Mouse (Mus musculus) liver, embryonic 15.5 days (tissue): ENCODE measurements around the gene Ttll10. TPM values are rescaled to one million over a fixed set of nuclear protein-coding genes. Genes with fewer than 3 reads are reported as not detected.

Experiments
- ATAC-seq: fragments of 200-750 bp; cut with Nextera tagmentation; 2 replicates; pipeline ENCODE4 v1.8.0; 2017; ENCODE audit warnings: moderate number of reproducible peaks, mild to moderate bottlenecking, moderate library complexity; ENCODE audit not compliant: insufficient read depth
- H3K27ac ChIP-seq: fragments of 300-500 bp; sonication (generic); replicated peaks from 2 replicates; pipeline ENCODE4 v1.5.1; 2015; ENCODE audit warnings: mild to moderate bottlenecking, inconsistent platforms
- H3K27me3 ChIP-seq: fragments of 300-500 bp; sonication (generic); 2 replicates; pipeline ENCODE4 v1.6.1; 2015; ENCODE audit warnings: mild to moderate bottlenecking, inconsistent platforms
- H3K36me3 ChIP-seq: fragments of 300-500 bp; sonication (generic); replicated peaks from 2 replicates; pipeline ENCODE4 v1.6.1; 2015; ENCODE audit warnings: moderate library complexity, mild to moderate bottlenecking, inconsistent platforms
- H3K4me1 ChIP-seq: fragments of 300-500 bp; sonication (generic); replicated peaks from 2 replicates; pipeline ENCODE4 v1.6.1; 2015; ENCODE audit warnings: inconsistent platforms
- H3K4me2 ChIP-seq: fragments of 300-500 bp; sonication (generic); 2 replicates; pipeline ENCODE4 v1.6.1; 2015; ENCODE audit warnings: moderate library complexity, mild to moderate bottlenecking, inconsistent platforms
- H3K4me3 ChIP-seq: fragments of 300-500 bp; sonication (generic); replicated peaks from 2 replicates; pipeline ENCODE4 v1.5.1; 2015; ENCODE audit warnings: mild to moderate bottlenecking, inconsistent platforms
- H3K9ac ChIP-seq: fragments of 300-500 bp; sonication (generic); 2 replicates; pipeline ENCODE4 v1.6.1; 2015; ENCODE audit warnings: moderate library complexity, mild to moderate bottlenecking, inconsistent platforms
- H3K9me3 ChIP-seq: fragments of 300-500 bp; sonication (generic); replicated peaks from 2 replicates; pipeline ENCODE4 v1.6.1; 2016; ENCODE audit warnings: inconsistent platforms
- WGBS: fragments of 180-500 bp; shearing (Covaris S2); methylation state at CpG from one replicate; pipeline ENCODE4 v1.1.7; 2015; ENCODE audit warnings: mixed read lengths; ENCODE audit not compliant: insufficient replicate concordance; 5-methylcytosine and 5-hydroxymethylcytosine counted together
- polyA plus RNA-seq: library from polyadenylated mRNA; unstranded; fragments of >200 nt; fragmentation: Nextera tagmentation; extraction: Ambion mirVana; gene quantifications from 2 replicates; pipeline ENCODE4 v1.2.1, GENCODE M21; 2015

Ttll10 gene
- polyA plus RNA-seq, 1 experiment from 2014 or later = 0.22 TPM

DNA sequence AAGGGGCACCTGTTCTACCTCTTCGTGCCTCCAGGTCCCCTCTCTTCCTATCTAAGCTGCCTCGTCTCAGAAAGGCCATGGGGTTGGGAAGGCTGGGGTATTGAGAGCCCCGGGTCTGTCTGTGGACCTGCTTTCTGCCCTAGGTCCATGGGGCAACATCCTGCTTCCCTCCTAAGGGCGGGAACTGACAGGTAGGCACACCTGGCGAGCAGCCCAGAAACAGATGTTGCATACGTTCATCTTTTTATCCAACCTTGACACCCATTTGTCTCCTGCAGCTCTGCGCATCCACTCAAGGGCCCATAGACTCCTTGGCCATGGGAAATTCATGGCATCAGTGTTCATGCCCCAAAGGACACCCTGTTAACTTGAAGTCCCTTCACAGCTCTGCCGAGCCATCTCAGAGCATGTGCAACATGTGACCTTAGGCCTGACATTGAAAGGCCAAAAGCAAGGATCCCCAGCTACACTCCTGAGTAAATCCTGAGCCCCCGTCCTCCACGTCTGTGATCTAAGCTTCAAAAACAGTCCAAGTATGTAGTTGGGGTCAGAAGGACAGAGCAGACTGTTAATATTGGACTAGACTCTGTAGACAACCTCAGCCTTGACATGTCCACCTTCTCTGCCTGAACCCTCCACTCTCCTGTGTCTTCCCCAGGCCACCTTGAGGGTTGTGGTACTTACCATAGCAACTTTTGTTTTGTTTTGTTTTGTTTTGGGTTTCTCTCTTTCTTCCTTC, 6.1 kb upstream of the Ttll10 start:
- no peaks in the 10 kb centered on the region for H3K27me3 ChIP-seq
- WGBS = 62% methylated on average over 10 of the region's 10 CpGs
- H3K9me3 ChIP-seq = no peaks in the 10 kb centered on the region
- no peak for ATAC-seq
- H3K4me2 ChIP-seq = no peak overlapping the region
- no peak overlapping the region for H3K27ac ChIP-seq
- H3K36me3 ChIP-seq = no peaks in the 10 kb centered on the region
- peaks cover 5% of the 10 kb centered on the region; the same call in 1 of the 2 replicates for H3K4me1 ChIP-seq
- H3K4me3 ChIP-seq = no peak overlapping the region
- H3K9ac ChIP-seq = no peak overlapping the region

DNA sequence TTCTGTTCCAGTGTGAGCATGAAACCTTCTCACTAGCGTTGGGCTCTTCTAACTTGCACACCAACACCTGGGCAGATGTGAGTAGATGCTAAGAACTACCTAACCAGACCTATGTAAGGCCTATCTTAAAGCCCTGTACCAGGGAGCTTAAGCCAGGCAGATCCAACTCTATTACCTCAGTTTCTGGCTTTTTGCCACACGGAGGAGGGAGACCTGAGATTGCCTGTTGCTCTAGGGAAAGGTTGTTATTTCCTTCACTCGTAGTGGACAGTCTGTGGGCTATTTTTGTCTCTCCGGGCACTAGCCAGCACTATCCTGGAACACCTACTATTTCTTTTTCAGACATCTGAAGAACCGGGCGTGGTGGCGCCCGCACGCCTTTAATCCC, 5.3 kb upstream of the Ttll10 start:
- H3K27me3 ChIP-seq = no peaks in the 10 kb centered on the region
- no peaks in the 10 kb centered on the region for H3K9me3 ChIP-seq
- H3K4me2 ChIP-seq = no peak overlapping the region
- no peak overlapping the region for H3K4me3 ChIP-seq
- H3K27ac ChIP-seq = no peak overlapping the region
- WGBS = 64% methylated on average over 9 of the region's 9 CpGs
- no peak overlapping the region for H3K9ac ChIP-seq
- no peak for ATAC-seq
- no peaks in the 10 kb centered on the region for H3K36me3 ChIP-seq
- H3K4me1 ChIP-seq = peaks cover 5% of the 10 kb centered on the region; the same call in 1 of the 2 replicates

- Histone ChIP-seq H3K27ac (no peak overlapping the region), H3K9me3 (no peaks in the 10 kb centered on the region), H3K9ac (no peak overlapping the region), H3K4me3 (no peak overlapping the region), H3K36me3 (no peaks in the 10 kb centered on the region), H3K4me2 (no peak overlapping the region), H3K27me3 (no peaks in the 10 kb centered on the region), H3K4me1 (peaks cover 5% of the 10 kb centered on the region; the same call in 1 of the 2 replicates)
- 47% methylated on average over 4 of the region's 4 CpGs for WGBS
- ATAC-seq = no peak
Observed at GRCm38 (mm10) chr4:156063861-156064509, 4.8 kb upstream of the Ttll10 start.

DNA sequence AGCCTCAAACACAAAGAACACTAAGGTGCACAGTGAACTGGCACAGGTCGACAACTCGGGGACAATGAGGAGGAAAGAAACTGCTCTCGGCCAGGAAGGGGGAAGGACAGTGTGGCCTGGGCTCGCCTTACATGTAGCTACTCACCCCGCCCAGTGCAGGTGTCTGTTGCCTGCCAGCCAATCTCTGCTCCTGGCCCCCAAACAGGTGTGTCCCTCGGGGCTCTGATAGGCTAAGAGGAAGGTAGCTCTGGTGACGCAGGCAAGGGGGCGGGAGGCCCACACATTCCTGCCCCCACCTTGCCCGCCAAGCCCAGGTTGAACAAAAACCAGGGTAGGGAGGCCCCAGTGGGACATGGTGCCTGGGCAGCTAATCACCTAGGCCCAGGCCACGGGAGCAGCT, 499 bp upstream of the Ttll10 start:
- no peak overlapping the region for H3K9ac ChIP-seq
- ATAC-seq = no peak
- no peak overlapping the region for H3K4me3 ChIP-seq
- H3K27me3 ChIP-seq = no peaks in the 10 kb centered on the region
- H3K9me3 ChIP-seq = no peaks in the 10 kb centered on the region
- 38% methylated on average over 10 of the region's 10 CpGs for WGBS
- H3K36me3 ChIP-seq = no peaks in the 10 kb centered on the region
- no peak overlapping the region for H3K27ac ChIP-seq
- H3K4me1 ChIP-seq = peaks cover 1% of the 10 kb centered on the region; the same call in 1 of the 2 replicates
- no peak overlapping the region for H3K4me2 ChIP-seq

DNA sequence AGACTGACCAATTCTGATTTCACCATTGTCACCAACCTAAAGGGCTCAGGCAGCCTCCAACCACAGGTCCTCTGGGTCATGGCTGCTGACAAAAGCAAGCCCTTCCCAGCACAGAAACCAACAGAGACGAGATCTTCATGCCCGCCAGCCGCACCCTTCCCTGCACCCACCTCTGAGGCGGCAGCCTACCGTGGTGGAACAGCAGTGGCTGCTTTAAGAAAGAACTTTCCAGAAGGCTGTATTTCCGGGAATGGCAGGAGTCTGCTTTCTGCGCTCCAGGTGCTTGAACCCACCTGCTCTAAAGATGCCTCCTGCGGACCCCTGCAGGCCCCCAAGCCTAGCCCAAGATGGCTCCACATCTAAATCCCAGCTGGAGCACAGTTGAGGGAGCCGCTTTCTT, 388 bp downstream of the Ttll10 start:
- no peak for ATAC-seq
- Histone ChIP-seq H3K9ac (no peak overlapping the region), H3K27ac (no peak overlapping the region), H3K27me3 (no peaks in the 10 kb centered on the region), H3K4me3 (no peak overlapping the region), H3K9me3 (no peaks in the 10 kb centered on the region), H3K4me1 (peaks cover 5% of the 10 kb centered on the region; the same call in 1 of the 2 replicates), H3K36me3 (no peaks in the 10 kb centered on the region), H3K4me2 (no peak overlapping the region)
- WGBS = 64% methylated on average over 9 of the region's 9 CpGs

GRCm38 (mm10) chr4:156057702-156058101, 1.5 kb downstream of the Ttll10 start:
- H3K27ac ChIP-seq = no peak overlapping the region

DNA sequence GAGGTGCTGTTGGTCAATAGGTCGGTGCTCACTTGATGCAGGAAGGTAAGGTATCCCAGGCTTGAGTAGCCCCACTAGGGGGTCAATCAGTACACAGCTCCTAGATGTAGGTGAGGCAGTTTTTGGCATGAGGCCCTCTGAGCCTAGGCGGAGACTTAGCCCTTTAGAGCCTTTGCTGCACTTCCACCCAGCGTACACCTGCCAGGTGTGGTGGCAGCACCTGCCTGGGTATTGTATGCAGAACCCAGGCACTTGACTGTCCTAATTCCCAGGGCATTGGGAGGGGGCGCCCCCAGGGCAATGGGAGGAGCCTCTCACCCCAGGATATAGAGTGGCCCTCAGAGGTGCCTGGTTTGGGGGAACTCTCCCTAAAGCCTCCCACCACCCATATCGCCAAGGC, 4.0 kb downstream of the Ttll10 start:
- H3K27ac ChIP-seq = no peak overlapping the region
- H3K4me3 ChIP-seq = no peak overlapping the region
- WGBS = 63% methylated on average over 5 of the region's 5 CpGs
- no peaks in the 10 kb centered on the region for H3K36me3 ChIP-seq
- no peak overlapping the region for H3K4me2 ChIP-seq
- no peak for ATAC-seq
- no peaks in the 10 kb centered on the region for H3K9me3 ChIP-seq
- no peaks in the 10 kb centered on the region for H3K27me3 ChIP-seq
- no peak overlapping the region for H3K9ac ChIP-seq
- peaks cover 5% of the 10 kb centered on the region; the same call in 1 of the 2 replicates for H3K4me1 ChIP-seq

More at GRCm38 (mm10) chr4:156057702-156058101, 1.5 kb downstream of the Ttll10 start:
- no peak for ATAC-seq
- H3K27me3 ChIP-seq = no peaks in the 10 kb centered on the region
- no peak overlapping the region for H3K4me3 ChIP-seq
- H3K4me2 ChIP-seq = no peak overlapping the region
- peaks cover 5% of the 10 kb centered on the region; the same call in 1 of the 2 replicates for H3K4me1 ChIP-seq
- 65% methylated on average over 10 of the region's 10 CpGs for WGBS
- H3K9ac ChIP-seq = no peak overlapping the region
- H3K36me3 ChIP-seq = no peaks in the 10 kb centered on the region
- H3K9me3 ChIP-seq = no peaks in the 10 kb centered on the region

DNA sequence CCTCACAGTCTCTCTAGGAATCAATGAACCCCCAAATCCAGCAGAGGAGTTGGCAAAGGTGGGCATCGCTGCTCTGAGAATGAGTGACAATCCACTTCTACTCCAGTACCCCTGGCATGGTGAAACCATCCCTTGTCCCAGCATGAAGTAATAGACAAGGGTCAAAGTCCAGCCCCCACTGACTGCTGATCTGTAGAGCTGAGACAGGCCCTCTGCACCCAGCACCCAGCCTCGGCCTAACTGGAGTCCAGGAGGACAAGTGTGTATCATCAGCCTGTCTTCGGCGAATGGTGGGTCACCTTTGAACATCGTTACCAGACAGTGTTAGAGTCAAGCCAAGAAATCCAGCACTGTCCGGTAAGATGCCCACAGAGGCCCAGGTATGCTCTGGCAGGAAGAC, 4.6 kb downstream of the Ttll10 start:
- no peak for ATAC-seq
- WGBS = 67% methylated on average over 6 of the region's 6 CpGs
- Histone ChIP-seq H3K4me3 (no peak overlapping the region), H3K9me3 (no peaks in the 10 kb centered on the region), H3K4me2 (no peak overlapping the region), H3K9ac (no peak overlapping the region), H3K36me3 (no peaks in the 10 kb centered on the region), H3K27ac (no peak overlapping the region), H3K4me1 (peaks cover 5% of the 10 kb centered on the region; the same call in 1 of the 2 replicates), H3K27me3 (no peaks in the 10 kb centered on the region)

DNA sequence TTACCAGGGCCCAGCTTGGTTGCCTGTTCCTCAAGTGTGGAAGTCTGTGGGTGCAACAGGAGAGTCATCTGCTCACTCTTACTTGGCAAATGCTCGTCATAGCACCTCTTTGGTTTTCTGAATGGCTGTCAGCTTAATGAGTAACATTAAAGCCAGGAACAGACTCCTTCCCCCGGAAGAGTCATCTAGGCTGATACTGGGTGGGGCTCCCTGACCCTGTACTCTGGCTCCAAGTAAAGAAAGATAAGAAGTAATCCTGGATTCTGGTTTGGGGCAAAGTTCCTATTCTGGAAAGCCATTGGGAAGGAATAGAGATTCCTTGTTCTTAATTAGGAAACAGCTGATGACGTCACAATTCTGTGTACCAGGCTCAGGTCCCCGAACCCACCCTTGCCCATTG, 5.1 kb downstream of the Ttll10 start:
- Histone ChIP-seq H3K36me3 (no peaks in the 10 kb centered on the region), H3K4me2 (no peak overlapping the region), H3K27ac (no peak overlapping the region), H3K9ac (no peak overlapping the region), H3K4me1 (peaks cover 5% of the 10 kb centered on the region; the same call in 1 of the 2 replicates), H3K9me3 (no peaks in the 10 kb centered on the region), H3K4me3 (no peak overlapping the region), H3K27me3 (no peaks in the 10 kb centered on the region)
- 59% methylated on average over 4 of the region's 4 CpGs for WGBS
- no peak for ATAC-seq

- ATAC-seq = no peak
- no peaks in the 10 kb centered on the region for H3K36me3 ChIP-seq
- 64% methylated on average over 4 of the region's 4 CpGs for WGBS
Observed at GRCm38 (mm10) chr4:156053113-156053512, 6.1 kb downstream of the Ttll10 start.

DNA sequence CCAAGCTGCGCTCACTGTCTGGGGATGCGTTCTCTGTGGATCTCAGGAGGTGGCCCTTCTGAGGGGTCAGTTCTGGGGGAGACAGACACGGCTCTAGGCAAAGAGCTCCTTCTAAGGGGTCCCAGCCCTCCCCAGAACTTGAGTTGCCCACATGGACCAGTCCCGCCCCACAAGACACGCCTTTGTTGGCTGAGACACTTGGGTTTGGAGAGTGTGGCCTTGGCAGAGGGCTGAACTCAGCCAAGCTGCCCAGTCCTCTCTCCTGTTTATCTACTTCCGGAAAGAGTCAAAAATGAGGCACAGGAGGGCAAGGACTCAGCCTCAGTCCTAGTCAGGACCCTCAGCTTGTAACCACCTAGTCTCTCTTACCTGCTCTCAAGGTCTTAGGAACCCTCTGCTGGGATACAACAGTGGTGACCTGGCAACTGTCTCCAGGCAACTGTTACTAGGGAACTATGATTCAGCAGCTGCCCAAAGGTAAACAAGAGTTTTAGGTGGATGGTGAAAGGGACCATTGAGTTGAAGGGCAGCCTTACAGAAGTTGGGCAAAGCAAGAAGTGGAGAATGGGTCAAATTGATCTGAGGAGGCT, 8.7 kb downstream of the Ttll10 start:
- Histone ChIP-seq H3K9ac (no peak overlapping the region), H3K4me2 (no peak overlapping the region), H3K27ac (no peak overlapping the region), H3K9me3 (no peaks in the 10 kb centered on the region), H3K36me3 (no peaks in the 10 kb centered on the region), H3K4me1 (peaks cover 5% of the 10 kb centered on the region; the same call in 1 of the 2 replicates), H3K4me3 (no peak overlapping the region), H3K27me3 (no peaks in the 10 kb centered on the region)
- ATAC-seq = no peak
- WGBS = 50% methylated on average over 6 of the region's 6 CpGs

More at GRCm38 (mm10) chr4:156053113-156053512, 6.1 kb downstream of the Ttll10 start:
- H3K9ac ChIP-seq = no peak overlapping the region
- H3K4me3 ChIP-seq = no peak overlapping the region
- H3K27me3 ChIP-seq = no peaks in the 10 kb centered on the region
- no peak overlapping the region for H3K27ac ChIP-seq
- peaks cover 5% of the 10 kb centered on the region; the same call in 1 of the 2 replicates for H3K4me1 ChIP-seq
- no peaks in the 10 kb centered on the region for H3K9me3 ChIP-seq
- H3K4me2 ChIP-seq = no peak overlapping the region
